ENCODE assay signal across 8 mouse cellular contexts in the genomic region with DNA sequence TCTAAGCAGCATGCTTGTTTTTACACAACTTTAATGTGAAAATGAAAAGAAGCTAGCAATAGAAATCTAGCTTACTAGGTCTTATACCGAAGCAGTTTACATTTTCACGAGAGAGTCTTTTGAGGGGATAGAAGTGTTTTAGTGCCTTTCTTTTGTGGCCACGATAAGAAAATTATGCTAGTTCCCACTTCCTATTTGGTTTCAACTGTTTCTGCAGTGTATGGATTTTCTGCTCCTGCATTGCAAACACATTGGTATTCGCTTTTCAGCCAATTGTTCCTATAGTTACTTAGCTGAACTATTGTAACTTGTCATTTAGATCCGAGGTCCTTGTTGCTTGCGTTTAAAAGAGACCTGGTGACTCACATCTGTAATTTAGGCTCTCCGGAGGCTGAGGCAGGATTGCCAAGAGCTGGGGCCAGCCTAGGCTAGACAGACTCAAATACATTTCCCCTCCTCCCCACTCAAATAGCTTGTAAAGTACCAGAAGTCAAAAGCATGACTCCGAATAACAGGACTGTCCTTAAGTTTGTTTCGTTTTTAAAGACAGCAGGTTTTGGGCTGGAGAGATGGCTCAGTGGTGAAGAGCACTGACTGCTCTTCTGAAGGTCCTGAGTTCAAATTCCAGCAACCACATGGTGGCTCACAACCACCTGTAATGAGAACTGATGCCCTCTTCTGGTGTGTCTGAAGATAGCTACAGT. TPM values are rescaled to one million over a fixed set of nuclear protein-coding genes. Genes with fewer than 3 reads are reported as not detected.
DNase-seq lines count a peak whose midpoint lies in the region; ATAC-seq and TF ChIP-seq lines count a peak whose summit lies in the region.

No protein-coding gene starts in this region.

- WGBS in heart, embryonic 13.5 days = 31% methylated on average over 9 of the region's 9 CpGs
- WGBS in liver, postnatal 0 days (ENCODE audit: insufficient replicate concordance) = 13% methylated on average over 9 of the region's 9 CpGs

- no peaks in the 10 kb centered on the region for H3K36me3 ChIP-seq in heart, embryonic 13.5 days
- H3K36me3 ChIP-seq in G1E (replicated peaks) = peaks cover 6% of the 10 kb centered on the region
- H3K36me3 ChIP-seq in liver, postnatal 0 days (replicated peaks; ENCODE audit: insufficient read depth, low read length) = no peaks in the 10 kb centered on the region

- peak overlapping the region; percentile 100 for H3K27ac ChIP-seq in heart, embryonic 13.5 days (replicated peaks)
- H3K27ac ChIP-seq in liver, postnatal 0 days (ENCODE audit: low read depth) = peak overlapping the region; percentile 100

- no peak for TF ChIP-seq EP300 in liver, postnatal 0 days (IDR thresholded peaks at IDR 0.05; ENCODE audit: low read depth)

- H3K9me3 ChIP-seq in heart, embryonic 13.5 days = no peaks in the 10 kb centered on the region
- no peaks in the 10 kb centered on the region for H3K9me3 ChIP-seq in G1E (replicated peaks)
- H3K9me3 ChIP-seq in liver, postnatal 0 days (ENCODE audit: low read length) = no peaks in the 10 kb centered on the region

- no peak for TF ChIP-seq CTCF in G1E (IDR thresholded peaks at IDR 0.05; ENCODE audit: low read depth, low read length)
- no peak for TF ChIP-seq CTCF in liver, postnatal 0 days (IDR thresholded peaks at IDR 0.05; ENCODE audit: low read depth)

- DNase-seq in heart, postnatal 25 days (ENCODE audit: low spot score) = no peak
- DNase-seq in G1E (ENCODE audit: low spot score) = no peak
- DNase-seq in forelimb bud, embryonic 11.5 days (ENCODE audit: low read depth, low spot score) = peak; percentile 36
- DNase-seq in liver, postnatal 0 days = peak; percentile 32
- no peak for DNase-seq in gastrocnemius, postnatal 36 days
- no peak for DNase-seq in retina, postnatal 1 day

- H3K4me1 ChIP-seq in heart, embryonic 13.5 days = peaks cover 37% of the 10 kb centered on the region
- H3K4me1 ChIP-seq in G1E (ENCODE audit: insufficient read depth, low read depth, low read length) = peaks cover 42% of the 10 kb centered on the region
- peaks cover 25% of the 10 kb centered on the region for H3K4me1 ChIP-seq in liver, postnatal 0 days (ENCODE audit: insufficient read depth)

- ATAC-seq in heart, embryonic 13.5 days (ENCODE audit: extremely low read depth, insufficient number of reproducible peaks, low FRiP score, low TSS enrichment) = no peak
- no peak for ATAC-seq in G1E (ENCODE audit: extremely low read depth, insufficient number of reproducible peaks, low FRiP score, poor library complexity, severe bottlenecking)
- no peak for ATAC-seq in liver, postnatal 0 days
- ATAC-seq in erythroid progenitor cell, adult 5-6 weeks (replicated peaks; ENCODE audit: low FRiP score, poor library complexity, severe bottlenecking) = no peak

- peak overlapping the region; percentile 92 for H3K4me2 ChIP-seq in heart, embryonic 13.5 days
- peak overlapping the region; percentile 87 for H3K4me2 ChIP-seq in liver, postnatal 0 days (ENCODE audit: low read depth, low read length)

- intact Hi-C loops in heart, postnatal 25 days (cut with DNase I) = loop anchor here (1.0 to 10.0 kb wide), 2 partner anchors 22 to 930 kb away; partner anchors contain the start of genes BC049715 and Strap
- intact Hi-C loops in gastrocnemius, postnatal 36 days (cut with DNase I) = no loop called here

- H3K4me3 ChIP-seq in heart, embryonic 13.5 days = peak overlapping the region; percentile 84
- peak overlapping the region; percentile 74 for H3K4me3 ChIP-seq in G1E (ENCODE audit: low read depth, low read length)
- H3K4me3 ChIP-seq in liver, postnatal 0 days (ENCODE audit: low read depth, low read length) = peak overlapping the region; percentile 77

- H3K9ac ChIP-seq in heart, embryonic 13.5 days = peak overlapping the region; percentile 99
- peak overlapping the region; percentile 91 for H3K9ac ChIP-seq in liver, postnatal 0 days (replicated peaks)

- no peaks in the 10 kb centered on the region for H3K27me3 ChIP-seq in heart, embryonic 13.5 days (replicated peaks)
- H3K27me3 ChIP-seq in G1E (ENCODE audit: insufficient read depth, low read length) = no peaks in the 10 kb centered on the region
- H3K27me3 ChIP-seq in liver, postnatal 0 days (ENCODE audit: insufficient read depth, low read length) = no peaks in the 10 kb centered on the region

RNA-seq across cellular contexts. Expression of gene Hist4h4, which starts 0.6 kb away (rescaled TPM):
- polyA plus RNA-seq in heart, embryonic 13.5 days (2015; fragmentation: Nextera tagmentation; extraction: Ambion mirVana) = 0.11 and 0.34 TPM in 2 replicates
- total RNA-seq in heart, postnatal 25 days (2021) = 10 to 100 TPM in 1 of 2 experiments, 1 to 10 TPM in 1; 8.3 to 11.5 TPM
- total RNA-seq in G1E (2014; fragmentation: Nextera tagmentation) (179 and 196 TPM in 2 replicates), G1E (2017) (60.9 and 79.0 TPM in 2 replicates)
- polyA plus RNA-seq in G1E (2012) = 0.89 and 6.6 TPM in 2 replicates
- polyA plus RNA-seq in liver, postnatal 0 days (2015; fragmentation: Nextera tagmentation; extraction: Ambion mirVana) = 1.1 and 1.4 TPM in 2 replicates
- 1 to 10 TPM; 4.8 to 4.9 TPM for total RNA-seq in gastrocnemius, postnatal 36 days (2021)
- total RNA-seq in erythroid progenitor cell, adult 5-6 weeks (2015; ENCODE audit: low replicate concordance) = 82.5 and 87.6 TPM in 2 replicates
- total RNA-seq in erythroid progenitor cell, adult 5-6 weeks (2017; ENCODE audit: low replicate concordance) = 74.3 and 120 TPM in 2 replicates

RNA-seq across cellular contexts. Expression of gene H2afj, which starts 3.2 kb away (rescaled TPM):
- polyA plus RNA-seq in heart, embryonic 13.5 days (2015; fragmentation: Nextera tagmentation; extraction: Ambion mirVana) = 75.2 and 81.2 TPM in 2 replicates
- 10 to 100 TPM; 28.3 to 33.9 TPM for total RNA-seq in heart, postnatal 25 days (2021)
- total RNA-seq in G1E (2014; fragmentation: Nextera tagmentation) (17.4 and 23.6 TPM in 2 replicates), G1E (2017) (84.6 and 98.5 TPM in 2 replicates)
- polyA plus RNA-seq in G1E (2012) = 479 and 625 TPM in 2 replicates
- 147 and 152 TPM in 2 replicates for polyA plus RNA-seq in liver, postnatal 0 days (2015; fragmentation: Nextera tagmentation; extraction: Ambion mirVana)
- 10 to 100 TPM; 11.3 to 12.8 TPM for total RNA-seq in gastrocnemius, postnatal 36 days (2021)
- total RNA-seq in erythroid progenitor cell, adult 5-6 weeks (2015; ENCODE audit: low replicate concordance) = 51.1 and 55.5 TPM in 2 replicates
- 33.1 and 75.9 TPM in 2 replicates for total RNA-seq in erythroid progenitor cell, adult 5-6 weeks (2017; ENCODE audit: low replicate concordance)

RNA-seq across cellular contexts. Expression of gene BC049715, which starts 22.6 kb away (rescaled TPM):
- polyA plus RNA-seq in heart, embryonic 13.5 days (2015; fragmentation: Nextera tagmentation; extraction: Ambion mirVana) = 1.2 and 1.9 TPM in 2 replicates
- total RNA-seq in heart, postnatal 25 days (2021) = 1 to 10 TPM in 1 of 2 experiments, under 1 TPM in 1; 0.62 to 2.0 TPM
- total RNA-seq in G1E (2014; fragmentation: Nextera tagmentation) (2.0 and 2.6 TPM in 2 replicates), G1E (2017) (1.5 and 1.9 TPM in 2 replicates)
- polyA plus RNA-seq in G1E (2012) = 2.6 and 4.2 TPM in 2 replicates
- polyA plus RNA-seq in liver, postnatal 0 days (2015; fragmentation: Nextera tagmentation; extraction: Ambion mirVana) = 0.44 and 0.99 TPM in 2 replicates
- total RNA-seq in gastrocnemius, postnatal 36 days (2021) = under 1 TPM; 0.07 to 0.20 TPM
- 6.3 and 8.3 TPM in 2 replicates for total RNA-seq in erythroid progenitor cell, adult 5-6 weeks (2015; ENCODE audit: low replicate concordance)
- total RNA-seq in erythroid progenitor cell, adult 5-6 weeks (2017; ENCODE audit: low replicate concordance) = 0.91 and 3.6 TPM in 2 replicates

RNA-seq across cellular contexts. Expression of gene Wbp11, which starts 23.2 kb away (rescaled TPM):
- polyA plus RNA-seq in heart, embryonic 13.5 days (2015; fragmentation: Nextera tagmentation; extraction: Ambion mirVana) = 70.6 and 71.1 TPM in 2 replicates
- total RNA-seq in heart, postnatal 25 days (2021) = 10 to 100 TPM; 57.0 to 63.3 TPM
- total RNA-seq in G1E (2014; fragmentation: Nextera tagmentation) (172 and 202 TPM in 2 replicates), G1E (2017) (35.3 and 49.0 TPM in 2 replicates)
- polyA plus RNA-seq in G1E (2012) = 307 and 347 TPM in 2 replicates
- 32.8 and 33.8 TPM in 2 replicates for polyA plus RNA-seq in liver, postnatal 0 days (2015; fragmentation: Nextera tagmentation; extraction: Ambion mirVana)
- 10 to 100 TPM; 43.3 to 45.5 TPM for total RNA-seq in gastrocnemius, postnatal 36 days (2021)
- total RNA-seq in erythroid progenitor cell, adult 5-6 weeks (2015; ENCODE audit: low replicate concordance) = 103 and 123 TPM in 2 replicates
- total RNA-seq in erythroid progenitor cell, adult 5-6 weeks (2017; ENCODE audit: low replicate concordance) = 116 and 132 TPM in 2 replicates

RNA-seq across cellular contexts. Expression of gene Gucy2c, which starts 23.3 kb away (rescaled TPM):
- polyA plus RNA-seq in heart, embryonic 13.5 days (2015; fragmentation: Nextera tagmentation; extraction: Ambion mirVana) = 0.04 TPM in 2 replicates
- total RNA-seq in heart, postnatal 25 days (2021) = not detected
- not detected in 2 replicates for total RNA-seq in G1E (2014; fragmentation: Nextera tagmentation)
- total RNA-seq in G1E (2017) = under 0.01 TPM in 1 of 2 replicates, not detected in the other
- polyA plus RNA-seq in G1E (2012) = not detected in 2 replicates
- 0.57 and 0.99 TPM in 2 replicates for polyA plus RNA-seq in liver, postnatal 0 days (2015; fragmentation: Nextera tagmentation; extraction: Ambion mirVana)
- total RNA-seq in gastrocnemius, postnatal 36 days (2021) = not detected
- total RNA-seq in erythroid progenitor cell, adult 5-6 weeks (2015; ENCODE audit: low replicate concordance) = not detected in 2 replicates
- not detected in 2 replicates for total RNA-seq in erythroid progenitor cell, adult 5-6 weeks (2017; ENCODE audit: low replicate concordance)

Comparison
In these comparisons a context has a peak if more than half of its experiments do, and no peak if none do; other contexts are left out.
1. DNase-seq: peak in forelimb bud, embryonic 11.5 days (single experiment) and liver, postnatal 0 days (single experiment); none in heart, postnatal 25 days (single experiment), G1E (single experiment), gastrocnemius, postnatal 36 days (0 of 2) and retina, postnatal 1 day (single experiment).
2. RNA of gene Hist4h4, which starts 0.6 kb away (total RNA-seq): 60.9 to 196 TPM in G1E and 74.3 to 120 TPM in erythroid progenitor cell, adult 5-6 weeks; 8.3 to 11.5 TPM in heart, postnatal 25 days and 4.8 to 4.9 TPM in gastrocnemius, postnatal 36 days; every median in the first group is over 4 times any median in the second.
3. Peak in every context shown above with its lines, with median percentiles within 50 percentile points of each other: H3K4me3 ChIP-seq.